Mouse (Mus musculus): ENCODE data around the gene Afg3l1.

- no peak for TF ChIP-seq POLR2A (IDR thresholded peaks at IDR 0.05; ENCODE audit: borderline replicate concordance, low read depth, low read length)
- no peak for TF ChIP-seq CTCF (IDR thresholded peaks at IDR 0.05; ENCODE audit: low read depth, low read length)
Observed at GRCm38 (mm10) chr8:123478456-123479218, 934 bp downstream of the Afg3l1 start.
